Mouse (Mus musculus) urinary bladder, adult 2 months (tissue): ENCODE results near the gene Atf6b. TPM values are rescaled to one million over a fixed set of nuclear protein-coding genes. Genes with fewer than 3 reads are reported as not detected.

Experiments
- DNase-seq: peaks from one replicate; pipeline ENCODE4 v3.0.0; 2022; ENCODE audit warnings: low spot score
- polyA plus RNA-seq: library from polyadenylated mRNA; depleted of rRNA; stranded (reverse); fragments of >200 nt; gene quantifications from 2 replicates; pipeline ENCODE4 v1.2.3, GENCODE M21; 2012

Gene Atf6b
- polyA plus RNA-seq, 1 experiment = 42.1 TPM

DNA sequence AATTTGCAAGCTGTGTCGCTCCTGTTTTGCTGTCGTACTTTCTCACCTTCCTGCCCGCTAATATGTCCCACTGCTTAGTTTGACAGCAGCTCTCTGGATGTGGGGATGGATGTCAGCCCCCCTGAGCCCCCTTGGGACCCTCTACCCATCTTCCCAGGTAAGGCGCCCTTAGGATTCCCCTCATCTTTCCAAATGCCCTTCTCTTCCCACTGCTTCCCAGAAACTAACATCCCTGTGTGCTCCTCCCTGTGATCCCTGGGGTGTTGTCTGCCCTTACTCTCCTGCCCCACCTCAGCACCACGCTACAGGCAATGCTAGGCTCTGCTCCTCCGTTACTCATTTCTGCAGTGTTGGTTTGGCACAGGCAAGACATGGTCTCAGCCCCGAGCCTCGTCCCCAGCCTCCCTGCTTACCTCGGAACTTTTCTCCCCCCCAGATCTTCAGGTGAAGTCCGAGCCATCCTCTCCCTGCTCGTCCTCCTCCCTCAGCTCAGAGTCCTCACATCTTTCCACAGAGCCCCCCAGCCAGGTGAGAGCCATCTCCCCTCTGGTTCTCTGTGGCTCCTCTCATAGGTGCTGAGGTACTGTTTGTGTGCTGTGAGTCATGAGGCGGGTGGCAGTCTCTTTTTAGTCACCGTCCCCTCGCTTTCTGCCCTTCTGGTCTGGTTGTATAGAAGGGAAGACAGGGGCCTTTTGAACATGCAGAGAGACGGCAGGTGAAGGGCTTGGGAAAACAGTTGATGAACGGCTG, 1.4 kb downstream of the Atf6b start:
- no peak for DNase-seq

DNA sequence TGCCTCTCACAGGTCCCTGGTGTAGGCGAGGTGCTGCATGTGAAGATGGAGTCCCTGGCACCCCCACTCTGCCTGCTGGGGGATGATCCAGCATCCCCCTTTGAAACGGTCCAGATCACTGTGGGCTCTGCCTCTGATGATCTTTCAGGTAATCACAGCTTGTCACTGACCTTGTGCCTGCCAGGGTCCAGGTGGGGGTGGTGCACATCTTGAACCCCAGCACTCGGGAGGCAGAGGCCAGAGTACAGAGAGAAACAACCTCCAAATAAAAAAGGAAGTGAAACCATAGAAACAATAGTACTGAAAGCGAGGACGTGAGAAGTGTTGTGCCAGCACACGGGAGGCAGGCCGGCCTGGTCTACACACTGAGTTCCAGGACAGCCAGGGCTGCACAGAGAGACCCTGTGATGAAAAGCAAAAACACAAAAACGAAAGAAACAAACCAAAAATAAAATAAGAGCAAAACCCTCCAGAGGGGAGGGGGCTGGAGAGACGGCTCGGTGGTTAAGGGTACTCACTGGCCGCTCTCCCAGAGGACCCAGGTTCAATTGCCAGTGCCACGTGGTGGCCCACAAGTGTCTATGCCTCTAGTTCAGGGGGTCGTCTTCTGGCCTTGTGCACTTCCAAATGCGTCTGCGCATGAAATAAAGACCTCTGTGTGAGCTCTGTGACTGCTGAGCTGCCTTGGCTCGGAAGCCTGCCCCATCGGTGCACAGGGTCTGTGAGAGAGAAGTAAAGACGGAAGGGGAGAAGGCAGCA, 2.3 kb downstream of the Atf6b start:
- DNase-seq = no peak

DNA sequence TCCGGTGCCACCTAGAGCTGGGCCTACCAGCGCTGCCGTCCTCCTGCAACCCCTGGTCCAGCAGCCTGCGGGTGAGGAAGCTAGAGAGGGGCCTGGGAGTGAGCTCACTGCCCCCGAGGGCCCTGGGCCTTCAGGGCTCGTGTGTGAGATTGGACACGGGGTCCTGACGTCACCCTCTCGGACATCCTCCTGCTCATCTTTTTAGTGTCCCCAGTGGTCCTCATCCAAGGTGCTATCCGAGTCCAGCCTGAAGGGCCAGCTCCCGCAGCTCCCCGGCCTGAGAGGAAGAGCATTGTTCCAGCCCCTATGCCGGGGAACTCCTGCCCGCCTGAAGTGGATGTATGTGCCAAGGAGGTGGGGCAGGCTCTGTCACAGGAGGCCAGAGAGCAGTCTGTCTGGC, 3.8 kb downstream of the Atf6b start:
- DNase-seq = no peak

DNA sequence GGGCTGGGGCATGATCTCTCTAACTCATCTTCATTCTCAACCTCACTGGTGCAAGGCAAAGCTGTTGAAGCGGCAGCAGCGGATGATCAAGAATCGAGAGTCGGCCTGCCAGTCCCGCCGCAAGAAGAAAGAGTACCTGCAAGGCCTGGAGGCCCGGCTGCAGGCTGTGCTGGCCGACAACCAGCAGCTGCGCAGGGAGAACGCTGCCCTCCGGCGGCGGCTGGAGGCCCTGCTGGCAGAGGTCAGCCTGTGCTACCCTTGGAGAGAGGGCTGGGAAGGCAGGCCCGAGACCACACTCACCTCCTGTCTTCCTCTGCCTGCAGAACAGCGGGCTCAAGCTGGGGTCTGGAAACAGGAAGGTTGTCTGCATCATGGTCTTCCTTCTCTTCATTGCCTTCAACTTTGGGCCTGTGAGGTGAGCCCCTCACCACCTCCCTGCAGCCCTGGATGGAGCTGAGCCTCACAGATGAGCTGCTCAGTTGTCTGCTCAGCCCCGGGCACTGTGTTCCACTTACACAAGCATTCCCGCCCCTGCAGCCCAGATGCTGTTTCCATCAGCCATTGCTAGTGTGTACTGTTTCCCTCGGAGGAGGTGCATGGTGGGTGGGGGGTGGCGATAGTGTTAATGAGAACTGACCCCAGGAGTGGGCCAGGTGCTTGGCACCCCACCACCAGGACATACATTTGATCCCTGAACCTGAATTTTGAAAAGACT, 4.7 kb downstream of the Atf6b start:
- DNase-seq = no peak

DNA sequence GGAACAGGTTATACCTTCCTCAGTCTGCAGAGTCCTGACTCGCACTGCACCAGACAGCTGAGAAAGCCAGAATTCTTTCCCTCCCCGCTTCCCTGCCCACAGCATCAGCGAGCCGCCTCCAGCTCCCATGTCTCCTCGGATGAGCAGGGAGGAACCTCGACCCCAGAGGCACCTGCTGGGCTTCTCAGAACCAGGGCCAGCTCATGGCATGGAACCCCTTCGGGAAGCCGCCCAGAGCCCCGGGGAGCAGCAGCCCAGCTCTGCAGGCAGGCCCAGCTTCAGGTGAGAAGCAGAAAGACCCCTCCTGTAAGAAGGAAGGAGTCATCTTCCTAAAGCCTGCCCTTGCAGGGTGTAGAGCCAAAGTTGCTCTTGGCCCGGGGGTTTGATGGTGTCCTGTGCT, 5.6 kb downstream of the Atf6b start:
- no peak for DNase-seq

DNA sequence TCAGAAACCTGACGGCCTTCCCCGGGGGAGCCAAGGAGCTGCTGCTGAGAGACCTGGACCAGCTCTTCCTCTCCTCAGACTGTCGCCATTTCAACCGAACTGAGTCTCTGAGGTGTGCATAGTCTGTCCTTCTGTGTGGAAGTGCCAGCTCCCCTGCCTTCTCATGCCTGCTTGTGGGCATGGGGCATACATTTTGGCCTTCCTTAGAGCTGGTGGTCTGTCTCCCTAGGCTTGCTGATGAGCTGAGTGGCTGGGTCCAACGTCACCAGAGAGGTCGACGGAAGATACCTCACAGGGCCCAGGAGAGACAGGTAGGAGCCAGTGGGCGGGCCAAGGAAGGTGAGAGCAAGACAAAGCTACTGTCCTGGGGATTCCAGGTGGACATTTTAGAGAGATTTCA, 6.0 kb downstream of the Atf6b start:
- no peak for DNase-seq

DNA sequence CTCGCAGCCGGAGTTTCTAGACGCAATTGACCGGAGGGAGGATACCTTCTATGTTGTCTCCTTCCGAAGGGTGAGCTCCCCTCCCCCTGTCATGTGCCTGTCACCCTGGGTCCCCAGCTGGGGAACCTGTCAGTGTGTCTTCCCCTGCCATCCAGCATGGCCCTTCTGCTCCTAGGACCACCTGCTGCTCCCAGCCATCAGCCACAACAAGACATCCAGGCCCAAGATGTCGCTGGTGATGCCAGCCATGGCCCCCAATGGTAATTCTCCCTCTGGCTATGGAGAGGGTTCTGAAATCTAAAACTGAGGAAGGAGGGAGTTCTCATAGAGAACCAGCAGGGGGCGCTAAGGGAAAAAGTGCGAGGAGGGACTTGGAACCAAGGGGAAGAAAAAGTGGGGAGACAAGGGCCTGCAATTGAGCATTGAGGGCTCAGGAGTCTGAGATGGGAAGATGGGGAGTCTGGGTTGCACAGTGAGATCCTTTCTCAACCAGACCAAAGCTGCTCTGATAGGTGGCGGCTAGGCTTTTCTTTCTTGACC, 6.9 kb downstream of the Atf6b start:
- no peak for DNase-seq

DNA sequence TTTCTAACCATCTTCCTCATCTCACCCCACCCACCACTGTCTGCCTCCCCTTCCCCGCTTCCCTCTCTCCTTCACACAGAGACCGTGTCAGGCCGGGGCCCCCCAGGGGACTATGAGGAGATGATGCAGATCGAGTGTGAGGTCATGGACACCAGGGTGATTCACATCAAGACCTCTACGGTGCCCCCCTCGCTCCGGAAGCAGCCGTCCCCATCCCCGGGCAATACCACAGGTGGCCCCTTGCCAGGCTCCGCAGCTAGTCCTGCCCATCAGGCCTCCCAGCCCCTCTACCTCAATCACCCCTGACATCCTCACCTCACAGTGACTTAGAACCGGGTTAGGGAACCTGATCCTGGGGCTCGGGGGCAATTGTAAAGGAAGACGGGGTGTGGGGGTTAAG, 7.4 kb downstream of the Atf6b start:
- no peak for DNase-seq

DNA sequence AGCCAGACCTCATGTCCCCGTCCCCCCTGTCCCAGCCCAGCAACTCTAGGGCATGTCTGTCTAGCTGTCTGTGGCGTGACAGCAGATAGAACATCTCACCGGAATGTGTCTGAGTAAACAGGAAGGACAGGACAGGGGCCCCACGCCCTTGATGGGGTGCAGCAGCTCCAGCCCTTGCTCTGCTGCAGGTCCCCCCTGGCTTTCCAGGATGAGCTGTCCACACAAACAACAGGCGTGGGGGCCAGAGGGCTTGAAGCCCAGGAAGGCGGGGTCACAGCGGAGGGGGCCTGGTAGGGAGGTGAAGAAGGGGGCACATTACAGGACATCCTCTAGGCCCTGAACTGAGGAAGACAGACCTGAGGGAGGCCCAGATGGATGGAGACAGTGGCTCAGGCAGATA, 8.2 kb downstream of the Atf6b start:
- no peak for DNase-seq

DNA sequence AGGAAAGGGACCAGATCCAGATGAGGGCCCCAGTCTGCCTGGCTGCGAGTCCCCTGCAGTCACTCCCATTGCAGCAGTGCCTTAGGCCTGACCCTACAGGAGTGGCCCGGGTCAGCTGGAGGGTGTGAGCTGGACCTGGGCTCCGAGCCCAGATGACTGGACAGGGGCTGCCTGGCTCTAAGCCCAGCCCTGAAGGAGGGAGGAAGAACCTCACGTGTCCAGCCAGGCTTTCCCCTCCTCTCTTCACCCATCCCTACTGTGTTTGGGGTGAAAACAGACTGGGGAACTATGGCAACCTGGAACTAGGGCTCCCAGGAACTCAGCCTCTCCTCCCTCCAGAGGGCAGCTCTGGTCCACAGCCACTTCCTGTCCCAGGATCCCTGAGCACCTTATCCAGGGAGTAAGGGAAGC, 8.6 kb downstream of the Atf6b start:
- DNase-seq = no peak

DNA sequence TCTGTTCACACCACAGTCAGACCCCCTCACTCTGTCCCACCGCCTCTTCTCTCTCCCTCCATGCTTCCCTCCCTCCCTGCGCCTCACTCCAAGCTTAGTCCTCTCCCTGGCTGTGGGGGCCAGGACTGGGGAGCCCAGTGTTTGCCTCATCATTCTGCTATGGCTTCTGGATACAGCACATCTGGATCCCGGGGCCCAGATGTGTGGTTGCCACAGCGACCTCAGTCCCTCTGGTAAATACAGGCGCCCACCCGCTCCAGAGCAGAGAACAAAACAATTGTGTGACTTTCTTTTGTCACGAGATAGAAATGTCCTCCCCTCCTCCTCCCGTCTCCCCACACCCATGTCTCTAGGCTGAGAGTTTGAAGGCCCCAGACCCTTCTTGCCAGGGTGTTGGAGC, 9.7 kb downstream of the Atf6b start:
- DNase-seq = no peak

DNA sequence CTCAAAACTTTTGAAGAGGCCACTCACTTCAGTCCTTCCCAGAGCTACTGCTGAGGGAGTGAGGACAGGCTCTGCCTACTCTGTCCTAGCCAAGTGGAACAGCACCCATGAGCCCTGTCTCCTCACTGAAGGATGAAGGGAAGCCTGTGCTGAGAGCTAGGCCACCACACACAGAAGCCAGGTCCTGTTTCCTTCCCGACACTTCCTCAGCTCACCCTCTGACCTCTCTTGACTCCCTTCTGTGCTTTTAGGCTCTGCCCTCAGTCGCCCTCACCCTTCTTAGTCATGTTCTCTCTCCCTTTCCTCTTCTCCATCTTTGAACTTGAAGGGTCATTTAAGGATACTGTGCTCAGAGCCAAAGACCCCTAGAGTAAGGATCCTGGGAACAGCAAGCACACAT, 10.3 kb downstream of the Atf6b start:
- DNase-seq = no peak

DNA sequence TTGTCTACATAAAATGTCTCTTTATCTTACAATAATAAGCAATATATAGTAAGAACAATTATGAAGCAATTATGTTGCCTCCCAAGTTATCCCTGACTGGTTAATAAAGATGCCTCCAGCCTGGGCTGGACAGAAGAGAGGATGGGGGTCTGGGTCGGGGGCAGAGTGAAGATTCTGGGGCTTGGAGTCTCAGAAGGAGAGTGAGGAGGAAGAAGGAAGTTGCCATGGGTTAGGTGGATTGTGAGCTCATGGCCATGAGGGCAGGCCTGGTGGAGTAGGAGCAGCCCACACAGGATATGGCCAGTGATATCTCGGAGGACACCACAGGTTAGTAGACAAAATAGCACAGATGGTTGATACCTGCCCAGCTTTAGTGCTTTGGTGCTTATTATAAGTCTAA, 11.2 kb downstream of the Atf6b start:
- DNase-seq = no peak

DNA sequence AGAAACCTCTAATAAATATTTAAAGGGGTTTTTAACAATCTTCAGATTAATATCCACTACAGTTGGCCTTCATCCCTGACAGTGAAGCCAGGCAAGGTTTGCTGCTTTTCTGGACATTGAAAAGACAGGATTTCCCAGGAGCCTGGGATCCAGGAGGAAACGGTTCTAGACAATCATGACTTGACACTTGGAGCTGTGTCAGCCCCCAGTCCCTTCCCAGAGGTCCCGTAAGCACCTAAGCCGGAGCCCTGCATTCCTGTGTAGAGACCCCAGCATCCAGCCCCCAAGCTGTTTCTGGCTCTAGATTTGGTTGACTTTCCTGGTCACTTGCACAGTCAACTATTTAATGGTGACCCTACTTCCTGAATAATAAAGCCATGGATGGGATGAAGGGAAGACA, 11.6 kb downstream of the Atf6b start:
- no peak for DNase-seq

DNA sequence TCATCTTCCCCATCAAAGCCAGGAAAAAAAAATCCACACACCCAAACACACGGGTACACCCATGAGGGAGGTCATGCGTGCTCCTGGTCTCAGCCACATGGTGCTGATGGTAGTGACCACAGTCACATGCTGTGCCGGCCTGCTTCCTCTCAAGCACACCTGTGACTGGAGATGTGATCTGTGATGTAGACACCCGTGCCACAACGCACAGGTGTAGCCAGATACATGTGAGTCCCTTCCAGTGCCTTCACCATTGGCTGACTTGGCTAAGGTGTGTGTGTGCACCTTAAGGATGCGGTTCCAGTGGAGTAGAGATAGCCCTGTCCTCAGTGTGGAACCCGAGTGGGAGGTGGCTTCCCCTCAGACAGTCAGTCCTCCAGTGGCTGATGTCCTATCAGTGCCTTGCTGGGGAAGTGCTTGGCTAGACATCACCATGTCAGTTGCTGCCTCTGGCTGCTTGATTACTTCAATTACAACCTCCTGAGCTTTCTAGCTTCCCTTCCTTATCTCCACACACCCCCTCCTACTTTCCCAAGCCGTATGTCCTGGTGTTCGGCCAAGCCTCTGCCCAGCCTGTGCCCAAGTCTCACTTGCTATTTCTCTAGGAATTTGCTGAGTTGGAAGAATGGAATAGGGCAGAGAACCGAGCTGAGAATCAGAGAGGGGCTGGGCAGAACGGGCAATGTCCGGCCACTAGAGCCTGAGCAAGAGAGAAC, 12.4 kb downstream of the Atf6b start:
- no peak for DNase-seq

DNA sequence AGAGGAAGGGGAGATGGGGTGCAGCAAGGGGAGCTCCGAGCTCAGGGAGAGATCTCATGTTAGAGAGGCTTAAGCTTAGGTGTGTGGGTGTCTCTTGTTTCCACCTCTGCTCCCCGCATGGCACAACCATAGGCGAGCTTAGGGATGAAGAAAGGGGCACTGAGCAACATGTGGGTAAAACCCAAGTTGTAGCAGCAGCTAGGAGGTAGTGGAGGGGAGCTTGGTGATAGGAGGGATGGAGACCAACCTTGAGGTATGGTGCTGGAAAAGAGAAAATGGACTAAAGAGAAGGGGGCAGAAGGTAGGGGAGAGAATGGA, 12.9 kb downstream of the Atf6b start:
- DNase-seq = no peak

DNA sequence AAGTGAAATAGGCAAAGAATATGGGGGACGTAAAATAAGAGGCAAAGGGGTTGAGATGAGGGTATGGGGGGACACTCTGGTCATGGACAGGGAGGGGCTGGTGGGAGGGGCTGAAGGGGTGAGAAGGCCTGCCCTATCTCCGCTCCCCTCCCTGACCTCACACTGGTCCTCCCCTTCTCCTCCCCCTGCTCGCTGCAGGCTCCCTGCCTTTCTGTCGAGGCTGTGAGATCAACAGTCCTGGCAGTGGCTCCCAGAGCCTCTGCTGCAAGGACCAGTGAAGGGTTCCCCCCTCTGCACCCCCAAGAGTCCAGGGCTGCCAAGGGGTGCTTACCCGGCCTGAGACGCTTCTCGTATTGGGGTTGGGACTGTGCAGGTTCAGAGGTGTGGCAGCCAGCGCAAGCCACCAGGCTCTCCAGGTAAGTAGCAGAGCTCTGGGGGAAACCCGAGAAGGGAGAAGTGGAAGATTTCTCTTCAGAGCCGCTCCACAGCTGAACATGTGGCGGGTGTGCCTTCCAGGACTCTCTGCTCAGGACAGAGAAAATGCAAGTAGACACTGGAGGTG, 13.4 kb downstream of the Atf6b start:
- DNase-seq = no peak

DNA sequence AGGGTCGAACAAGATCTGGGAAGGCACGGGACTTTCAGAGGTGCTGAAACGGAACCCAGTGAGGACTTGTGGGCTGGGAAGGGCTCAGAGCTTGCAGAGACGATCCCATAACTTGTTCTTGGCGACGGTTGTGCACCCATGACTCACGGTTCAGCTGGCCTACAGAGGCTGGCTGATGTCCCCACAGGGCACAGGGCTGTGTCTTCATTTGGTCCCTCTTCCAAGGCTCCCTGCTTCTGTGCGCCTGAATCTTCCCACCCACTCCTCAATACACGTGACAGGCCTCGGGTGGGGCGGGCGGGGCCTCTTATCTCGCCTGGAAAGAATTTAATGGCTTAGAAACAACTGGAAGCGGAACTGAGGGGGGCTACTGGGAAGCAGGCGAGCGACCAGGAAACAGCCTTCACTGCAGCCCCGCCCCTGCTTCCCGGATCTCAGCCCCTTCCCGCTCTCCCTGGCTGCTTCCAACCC, 14.2 kb downstream of the Atf6b start:
- no peak for DNase-seq

DNA sequence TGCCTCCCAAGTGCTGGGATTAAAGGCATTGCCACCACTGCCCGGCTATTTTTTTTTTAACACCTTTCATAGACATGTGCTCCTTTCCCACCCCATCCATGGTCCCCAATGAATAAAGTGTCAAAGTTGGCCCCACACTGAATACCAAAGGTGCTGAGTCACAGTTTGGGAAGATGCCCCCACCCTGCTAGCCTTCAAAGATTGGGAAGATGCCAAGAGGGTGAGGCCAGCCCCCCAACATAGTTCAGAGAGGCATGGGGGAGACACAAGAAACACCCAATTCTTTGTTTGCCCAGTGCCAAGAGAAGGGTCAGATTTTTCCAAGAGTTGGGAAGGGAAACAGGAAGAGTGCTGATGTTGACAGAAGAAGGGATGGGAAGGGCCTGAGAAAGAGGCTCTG, 15.5 kb downstream of the Atf6b start:
- DNase-seq = no peak

DNA sequence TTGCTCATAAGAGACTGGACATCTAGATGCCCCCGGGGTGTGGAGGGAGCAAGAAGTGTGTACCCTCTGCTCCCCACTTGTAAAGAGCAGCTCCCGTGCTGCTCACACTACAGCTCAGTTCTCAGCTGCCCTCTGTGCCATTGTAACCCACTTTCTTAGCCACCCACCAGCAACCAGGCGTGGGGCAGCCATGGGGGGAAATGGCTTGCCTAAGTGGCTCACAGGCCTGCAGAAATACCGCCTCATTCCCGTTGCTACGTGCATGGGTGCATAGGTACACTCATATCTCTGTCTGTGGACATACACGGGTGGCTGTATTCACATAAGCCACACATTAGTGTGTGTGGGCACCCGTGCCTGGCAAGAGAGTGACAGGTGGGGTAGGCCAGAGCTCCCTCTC, 16.0 kb downstream of the Atf6b start:
- no peak for DNase-seq

DNA sequence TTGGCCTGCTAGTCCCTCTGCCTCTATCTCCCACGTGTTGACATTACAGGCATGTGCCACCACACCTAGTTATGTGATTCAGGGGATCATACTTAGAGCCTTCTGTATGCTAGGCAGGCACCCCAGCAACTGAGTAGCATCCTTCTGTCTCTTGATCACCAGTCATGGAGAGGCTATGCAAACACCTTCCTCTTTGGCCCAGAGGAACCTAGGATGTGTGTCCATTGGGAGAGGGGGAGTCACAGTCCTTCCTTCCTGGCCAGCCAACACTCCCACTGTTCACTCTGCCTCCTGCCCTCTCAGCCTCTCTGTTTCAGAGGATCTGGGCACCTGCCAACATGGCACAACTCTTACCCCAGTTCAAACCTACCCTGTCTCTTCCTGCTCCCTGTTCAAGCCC, 16.6 kb downstream of the Atf6b start:
- no peak for DNase-seq

DNA sequence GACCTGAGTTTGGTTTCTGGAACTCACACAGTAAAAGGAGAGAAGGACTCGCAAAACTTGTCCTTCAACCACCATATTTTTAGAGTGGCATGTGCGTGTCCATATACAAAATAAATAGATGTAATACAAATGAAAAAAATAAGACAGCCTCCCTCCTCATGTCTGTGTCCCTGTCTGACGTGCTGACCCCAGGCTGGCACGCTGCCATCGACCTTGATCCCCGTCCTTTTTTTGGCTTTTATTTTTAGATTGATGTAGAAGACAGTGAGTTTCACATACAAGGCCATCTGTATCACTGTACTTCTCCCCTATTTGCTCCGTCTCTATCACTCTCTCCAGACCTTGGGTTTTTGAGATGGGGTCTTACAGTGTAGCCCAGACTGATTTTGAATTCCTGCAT, 17.5 kb downstream of the Atf6b start:
- DNase-seq = no peak
